Mouse (Mus musculus) G1E (cell line): Measurements from ENCODE around the gene Galntl6.

ENCODE experiments used
- CTCF ChIP-seq: IDR thresholded peaks from 2 replicates; pipeline ENCODE4 v1.5.1; 2012; ENCODE audit warnings: low read depth, low read length, inconsistent platforms, mixed read lengths
- GATA1 ChIP-seq: IDR thresholded peaks from 2 replicates; pipeline ENCODE4 v1.6.1; 2012; ENCODE audit warnings: borderline replicate concordance, low read length, inconsistent platforms, mixed read lengths
- GATA2 ChIP-seq: IDR thresholded peaks from 2 replicates; pipeline ENCODE4 v1.6.1; 2012; ENCODE audit warnings: low read depth, low read length, inconsistent platforms, borderline replicate concordance
- POLR2AphosphoS5 ChIP-seq: IDR thresholded peaks from 2 replicates; pipeline ENCODE4 v1.6.1; 2012; ENCODE audit warnings: low read depth, low read length, inconsistent platforms; ENCODE audit not compliant: insufficient replicate concordance
- TAL1 ChIP-seq: conservative IDR thresholded peaks from 2 replicates; pipeline ENCODE4 v1.6.1; 2012; ENCODE audit warnings: low read depth, low read length, inconsistent platforms, mixed read lengths

DNA sequence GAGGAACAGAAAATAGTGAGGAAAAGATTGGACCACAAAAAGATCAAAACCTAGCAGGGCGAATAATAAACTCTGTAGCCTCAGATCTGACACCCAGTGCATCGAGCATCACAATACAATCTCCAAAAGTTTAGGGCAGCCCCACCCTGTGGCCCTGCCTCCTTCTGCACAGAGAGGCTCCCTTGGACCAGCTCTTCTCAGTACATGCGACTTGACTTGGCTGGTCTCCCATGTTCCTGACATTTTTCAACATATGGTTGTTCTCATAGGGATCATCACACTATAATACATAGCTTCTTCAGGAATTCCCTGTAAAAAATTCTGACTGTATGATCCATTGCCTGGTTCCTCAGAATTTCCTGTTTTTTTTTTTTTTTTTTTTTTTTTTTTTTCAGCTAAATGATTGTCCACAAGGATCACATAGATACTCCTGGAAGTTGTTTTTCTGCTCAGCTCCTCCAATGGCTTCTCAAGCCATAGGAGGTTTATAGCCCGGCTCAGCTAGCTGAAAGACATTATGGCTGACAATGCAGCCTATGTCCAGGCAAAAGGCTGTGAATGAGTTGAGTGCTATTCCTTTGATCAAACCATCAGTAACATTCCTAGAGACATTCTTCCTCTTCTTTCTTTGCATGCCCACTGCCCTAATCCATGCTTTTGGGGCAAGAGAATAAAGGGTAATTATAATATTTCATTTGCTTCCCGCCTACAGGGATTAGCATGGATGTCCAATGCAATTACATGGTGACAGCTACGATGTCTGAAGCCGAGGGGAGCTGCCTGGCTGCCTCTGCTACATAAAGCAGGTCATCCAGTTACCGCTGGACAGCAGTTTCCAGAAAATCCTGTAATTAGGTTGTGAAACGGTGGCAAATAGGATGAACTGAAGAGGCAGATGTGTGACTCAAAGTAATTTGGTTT lies 993.5 kb downstream of the Galntl6 start:
- TF ChIP-seq CTCF: no peak
- TF ChIP-seq GATA1: no peak
- no peak for TF ChIP-seq TAL1
- TF ChIP-seq POLR2AphosphoS5: no peak
- TF ChIP-seq GATA2: no peak
